Mouse (Mus musculus): ENCODE measurements at regions not wholly inside any gene's neighbourhood (a gene's known extent, or its start where the extent isn't known, plus 50 kb on each side); places are given as distances from the start of the nearest gene placed in this dataset.

GRCm38 (mm10) chr1:186014166-186014565 is 102.9 kb downstream of the Lyplal1 start:
- TF ChIP-seq CTCF (IDR thresholded peaks at IDR 0.05; ENCODE audit: borderline replicate concordance, control insufficient read depth, extremely low read depth, insufficient read depth, low read length, poor library complexity) (no peak), POLR2A (IDR thresholded peaks at IDR 0.05; ENCODE audit: control insufficient read depth, extremely low read depth, insufficient read depth, low read length, poor library complexity) (no peak)
